Mouse (Mus musculus) heart, embryonic 16.5 days (tissue): ENCODE data around the gene Tmub2. TPM values are rescaled to one million over a fixed set of nuclear protein-coding genes. Genes with fewer than 3 reads are reported as not detected.

Source experiments
- ATAC-seq: fragments of 200-750 bp; cut with Nextera tagmentation; replicated peaks from 2 replicates; pipeline ENCODE4 v1.8.0; 2017; ENCODE audit warnings: moderate number of reproducible peaks; ENCODE audit not compliant: insufficient read depth, low FRiP score; ENCODE audit errors: extremely low read depth
- H3K27ac ChIP-seq: fragments of 300-500 bp; sonication (generic); 2 replicates; pipeline ENCODE4 v1.5.1; 2014; ENCODE audit warnings: mild to moderate bottlenecking, low read length, control low read depth, moderate library complexity
- H3K27me3 ChIP-seq: fragments of 300-500 bp; sonication (generic); 2 replicates; pipeline ENCODE4 v1.6.1; 2014; ENCODE audit warnings: low read length, mixed read lengths; ENCODE audit not compliant: control insufficient read depth, insufficient read depth
- H3K36me3 ChIP-seq: fragments of 300-500 bp; sonication (generic); 2 replicates; pipeline ENCODE4 v1.6.1; 2014; ENCODE audit not compliant: control insufficient read depth, insufficient read depth
- H3K4me1 ChIP-seq: fragments of 300-500 bp; sonication (generic); 2 replicates; pipeline ENCODE4 v1.6.1; 2014; ENCODE audit warnings: low read length, mixed read lengths; ENCODE audit not compliant: control insufficient read depth, insufficient read depth
- H3K4me2 ChIP-seq: fragments of 300-500 bp; sonication (generic); 2 replicates; pipeline ENCODE4 v1.6.1; 2014; ENCODE audit warnings: low read depth, mild to moderate bottlenecking, control low read depth, low read length
- H3K4me3 ChIP-seq: fragments of 300-500 bp; sonication (generic); 2 replicates; pipeline ENCODE4 v1.5.1; 2014; ENCODE audit warnings: mild to moderate bottlenecking, control low read depth, low read length
- H3K9ac ChIP-seq: fragments of 300-500 bp; sonication (generic); 2 replicates; pipeline ENCODE4 v1.6.1; 2014; ENCODE audit warnings: low read length, control low read depth
- H3K9me3 ChIP-seq: fragments of 300-500 bp; sonication (generic); replicated peaks from 2 replicates; pipeline ENCODE4 v1.6.1; 2016; ENCODE audit warnings: low read length; ENCODE audit not compliant: control insufficient read depth
- WGBS: fragments of 180-500 bp; shearing (Covaris S2); extraction: QIAGEN DNeasy Blood & Tissue Kit; methylation state at CpG from one replicate; pipeline ENCODE4 v1.1.7; 2014; 5-methylcytosine and 5-hydroxymethylcytosine counted together
- polyA plus RNA-seq: library from polyadenylated mRNA; unstranded; fragments of >200 nt; fragmentation: Nextera tagmentation; extraction: Ambion mirVana; gene quantifications from 2 replicates; pipeline ENCODE4 v1.2.1, GENCODE M21; 2015

The Tmub2 gene
- polyA plus RNA-seq, 1 experiment from 2014 or later, result 42.6 TPM

DNA sequence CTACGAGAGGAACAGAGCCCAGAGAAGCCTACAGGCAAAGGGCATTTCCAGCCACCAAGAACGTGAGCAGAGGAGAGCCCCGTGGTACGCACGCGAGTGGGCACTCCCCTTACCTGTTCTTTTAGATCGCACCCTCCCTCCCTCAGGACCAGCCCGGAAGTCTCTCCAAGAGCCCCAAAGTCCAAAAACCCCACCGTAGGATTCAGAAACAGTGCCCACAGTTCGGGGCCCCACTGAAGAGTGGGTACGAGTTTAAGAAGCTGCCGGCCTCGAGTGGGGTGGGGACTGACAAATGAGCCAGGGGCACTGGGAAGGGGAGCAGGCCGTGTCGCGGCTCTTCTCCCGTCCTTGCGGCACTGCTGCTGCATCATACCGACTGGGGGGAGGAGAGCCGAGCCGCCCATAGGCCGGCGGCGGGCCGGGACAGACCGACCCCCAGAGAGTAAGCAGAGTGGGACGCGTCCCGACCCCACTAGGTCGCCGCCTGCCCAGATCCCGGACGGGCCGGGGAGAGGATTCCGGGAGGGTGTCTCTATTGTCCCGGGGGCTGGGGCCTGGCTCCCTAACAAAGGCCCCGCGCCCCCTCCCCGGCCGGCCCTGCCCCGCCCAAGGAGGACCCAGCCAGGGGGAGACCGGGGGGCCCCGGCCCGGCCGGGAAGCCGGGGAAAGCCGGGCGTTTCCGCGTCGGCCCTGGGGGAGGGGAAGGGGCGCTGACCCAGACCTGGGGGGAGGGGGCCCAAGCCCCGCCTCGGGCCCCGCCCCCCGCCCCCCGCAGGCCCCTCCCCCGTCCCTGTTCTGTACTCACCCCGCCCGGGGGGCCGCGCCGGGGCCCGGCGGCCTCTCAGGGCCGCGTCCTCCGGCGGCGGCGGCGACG lies 11.1 kb downstream of the Tmub2 start:
- Histone ChIP-seq H3K9me3 (no peaks in the 10 kb centered on the region), H3K36me3 (peaks cover 29% of the 10 kb centered on the region), H3K27ac (peak overlapping the region; percentile 99), H3K9ac (peak overlapping the region; percentile 90), H3K4me3 (peak overlapping the region; percentile 81), H3K27me3 (no peaks in the 10 kb centered on the region), H3K4me1 (peaks cover 20% of the 10 kb centered on the region), H3K4me2 (peak overlapping the region; percentile 66)
- peak; percentile 58 for ATAC-seq
- under 1% methylated on average over 40 of the region's 73 CpGs for WGBS

DNA sequence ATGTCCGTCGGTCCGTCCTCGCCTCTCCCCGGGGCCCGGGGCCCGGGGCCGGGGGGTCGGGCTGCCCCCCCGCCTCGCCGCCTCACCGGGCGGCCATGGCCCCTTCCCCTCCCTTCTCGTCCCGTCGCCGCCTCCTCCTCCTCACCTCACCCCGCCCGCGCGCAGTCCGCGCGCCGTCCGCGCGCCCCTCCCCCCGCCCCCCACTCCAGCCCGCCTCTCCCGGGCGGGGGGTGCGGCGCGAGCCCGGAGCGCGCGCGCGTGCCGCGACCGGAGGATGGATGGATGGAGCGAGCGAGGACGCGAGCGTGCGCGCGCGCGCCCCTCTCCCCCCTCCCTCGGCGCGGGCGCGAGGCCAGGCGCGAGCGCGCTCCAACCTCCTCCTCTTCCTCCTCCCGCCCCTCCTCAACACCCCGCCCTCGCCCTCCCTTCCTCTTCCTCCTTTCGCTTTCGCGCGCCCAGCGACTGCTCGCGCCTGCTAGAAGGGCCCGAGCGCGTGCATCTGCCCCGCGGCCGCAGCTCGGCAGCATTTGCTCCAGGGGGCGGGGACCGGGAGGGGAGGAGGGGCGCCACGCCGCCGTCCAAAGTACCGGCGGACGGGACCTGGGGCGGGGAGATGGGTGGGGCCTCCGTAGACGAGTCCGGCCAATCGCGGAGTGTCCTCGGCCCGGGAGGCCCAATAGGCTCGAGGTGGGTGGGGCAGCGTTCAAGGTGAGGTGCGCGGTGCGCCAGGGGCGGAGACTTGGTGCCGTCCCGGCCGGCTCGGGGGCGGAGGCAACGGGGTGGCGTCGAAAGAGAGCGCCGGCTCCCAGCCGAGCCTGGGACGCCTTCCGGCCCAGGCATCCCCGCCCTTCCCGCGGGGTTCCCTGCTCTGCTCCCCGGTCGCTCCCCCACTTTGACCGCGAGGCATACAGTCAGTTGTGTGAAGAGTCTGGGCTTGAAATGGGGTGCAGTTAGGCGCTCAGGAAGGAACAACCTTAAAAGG lies 12.1 kb downstream of the Tmub2 start, which contains the start of gene Atxn7l3:
Atxn7l3 (minus strand) TSS at position 141 of the 982 bp plus-strand sequence.
- Histone ChIP-seq H3K27ac (peak within 1 kb of the TSS; percentile 99), H3K4me2 (peak within 1 kb of the TSS; percentile 98), H3K4me1 (peaks cover 20% of the 10 kb centered on the region), H3K36me3 (peaks cover 20% of the 10 kb centered on the region), H3K27me3 (no peaks in the 10 kb centered on the region), H3K4me3 (peak within 1 kb of the TSS; percentile 81), H3K9ac (peak within 1 kb of the TSS; percentile 91), H3K9me3 (no peaks in the 10 kb centered on the region)
- WGBS, result under 1% methylated on average over 70 of the region's 125 CpGs
- peak; percentile 92 for ATAC-seq

DNA sequence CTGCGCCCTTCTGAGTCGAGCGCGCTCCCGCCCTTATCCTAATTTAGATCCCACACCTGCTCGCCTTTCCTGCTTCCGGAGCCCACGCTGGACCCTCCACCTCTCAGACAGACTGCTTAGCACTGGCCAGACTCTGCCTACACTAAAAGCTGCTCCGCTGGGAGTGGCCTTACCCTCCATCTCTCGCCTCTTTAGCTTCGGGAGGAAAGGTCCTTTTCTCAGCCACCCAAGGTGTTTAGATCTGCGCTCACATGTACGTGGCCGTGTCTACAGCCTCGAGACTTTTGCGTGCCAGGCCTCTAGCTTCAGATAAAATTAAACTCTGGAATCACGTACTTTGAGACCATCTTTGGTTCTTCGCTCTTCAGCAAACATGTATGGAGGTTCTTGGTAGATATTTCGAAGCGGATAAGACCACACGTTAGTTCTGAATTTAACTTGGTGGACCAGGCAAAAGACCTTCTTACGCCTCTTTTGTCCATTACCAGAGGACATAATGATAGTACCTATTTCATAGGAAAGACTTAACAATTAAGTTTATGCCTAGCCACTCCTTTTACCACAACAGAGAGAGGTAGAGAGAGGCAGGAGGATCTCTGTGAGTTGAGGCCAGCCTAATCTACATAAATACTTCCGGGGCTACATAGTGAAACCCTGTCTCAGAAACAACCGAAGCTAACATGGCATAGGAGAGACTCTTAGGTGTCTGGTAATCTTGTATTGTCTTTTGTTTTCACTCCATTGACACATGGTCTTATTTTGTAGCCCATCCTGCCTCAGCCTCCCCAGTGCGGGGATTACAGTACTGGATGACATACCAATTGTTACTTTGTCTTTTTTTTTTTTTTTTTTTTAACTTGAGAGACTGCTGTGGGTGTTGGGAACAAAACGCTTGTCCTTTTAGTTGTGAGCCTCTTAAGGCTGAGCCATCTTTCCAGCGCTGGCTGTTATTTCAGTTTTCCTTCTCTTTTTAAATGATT lies 13.1 kb downstream of the Tmub2 start:
- peaks cover 9% of the 10 kb centered on the region; the same call in 1 of the 2 replicates for H3K36me3 ChIP-seq
- peak overlapping the region; percentile 98 for H3K4me2 ChIP-seq
- 23% methylated on average over 27 of the region's 27 CpGs for WGBS
- H3K9me3 ChIP-seq, result no peaks in the 10 kb centered on the region
- H3K27me3 ChIP-seq, result no peaks in the 10 kb centered on the region
- H3K9ac ChIP-seq, result peak overlapping the region; percentile 91
- peak; percentile 5; the same call in 1 of the 2 replicates for ATAC-seq
- peaks cover 20% of the 10 kb centered on the region for H3K4me1 ChIP-seq
- H3K4me3 ChIP-seq, result peak overlapping the region; percentile 81
- peak overlapping the region; percentile 99 for H3K27ac ChIP-seq

GRCm38 (mm10) chr11:102299839-102300238 lies 15.1 kb downstream of the Tmub2 start:
- no peaks in the 10 kb centered on the region for H3K9me3 ChIP-seq
- no peak overlapping the region for H3K4me2 ChIP-seq
- H3K9ac ChIP-seq, result no peak overlapping the region
- H3K4me1 ChIP-seq, result peaks cover 13% of the 10 kb centered on the region
- no peak overlapping the region for H3K27ac ChIP-seq
- no peaks in the 10 kb centered on the region for H3K27me3 ChIP-seq
- H3K4me3 ChIP-seq, result no peak overlapping the region
- H3K36me3 ChIP-seq, result no peaks in the 10 kb centered on the region
- no peak for ATAC-seq
- 20% methylated on average over 1 of the region's 1 CpGs for WGBS

GRCm38 (mm10) chr11:102304141-102304540 lies 19.4 kb downstream of the Tmub2 start:
- H3K9me3 ChIP-seq, result no peaks in the 10 kb centered on the region
- no peaks in the 10 kb centered on the region for H3K27me3 ChIP-seq
- WGBS, result 51% methylated on average over 2 of the region's 2 CpGs
- no peak for ATAC-seq
- H3K4me3 ChIP-seq, result no peak overlapping the region
- H3K4me2 ChIP-seq, result no peak overlapping the region
- peaks cover 22% of the 10 kb centered on the region for H3K36me3 ChIP-seq
- H3K27ac ChIP-seq, result no peak overlapping the region
- H3K9ac ChIP-seq, result no peak overlapping the region
- H3K4me1 ChIP-seq, result peaks cover 4% of the 10 kb centered on the region

DNA sequence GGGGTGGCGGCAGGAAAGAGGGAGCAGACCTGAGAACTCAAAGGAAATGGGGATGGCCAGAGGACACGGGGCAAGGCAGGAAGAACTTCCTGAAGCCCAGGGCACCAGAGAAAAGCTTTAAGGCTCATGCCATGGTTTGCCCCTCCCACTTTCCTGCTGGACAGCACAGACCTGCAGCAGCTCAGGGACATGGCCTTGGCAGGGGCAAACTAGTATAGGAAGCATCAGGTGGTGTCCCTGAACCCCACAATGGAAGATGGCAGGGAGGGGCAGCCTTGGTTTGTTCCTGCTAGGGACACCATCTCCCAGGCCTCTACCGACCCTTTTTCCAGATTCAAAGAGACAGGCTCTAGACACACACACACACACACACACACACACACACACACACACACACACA lies 20.6 kb downstream of the Tmub2 start:
- H3K4me2 ChIP-seq, result no peak overlapping the region
- ATAC-seq, result no peak
- peaks cover 14% of the 10 kb centered on the region for H3K4me1 ChIP-seq
- no peak overlapping the region for H3K9ac ChIP-seq
- H3K27ac ChIP-seq, result no peak overlapping the region
- H3K36me3 ChIP-seq, result peaks cover 28% of the 10 kb centered on the region
- no peaks in the 10 kb centered on the region for H3K9me3 ChIP-seq
- H3K27me3 ChIP-seq, result no peaks in the 10 kb centered on the region
- 55% methylated on average over 3 of the region's 3 CpGs for WGBS
- no peak overlapping the region for H3K4me3 ChIP-seq

DNA sequence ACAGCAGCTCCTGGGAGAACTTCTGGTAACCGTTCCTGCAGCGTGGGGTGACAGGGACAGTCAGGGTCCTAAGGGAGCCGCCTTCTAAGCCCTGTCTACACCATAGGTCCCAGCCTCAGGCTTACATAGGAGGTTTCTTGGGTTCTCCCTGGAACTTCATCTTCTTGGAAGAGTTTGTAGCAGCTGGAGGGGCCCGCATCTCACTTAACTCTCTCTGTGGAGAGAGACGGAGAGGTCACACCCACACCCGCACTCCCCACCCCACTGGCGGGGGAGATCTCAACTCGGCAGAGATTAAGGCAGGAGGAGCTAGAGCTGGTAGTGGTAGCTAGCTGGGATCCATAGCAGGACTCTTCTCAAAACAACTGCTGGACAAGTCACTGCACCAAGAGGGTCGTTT lies 23.4 kb downstream of the Tmub2 start:
- ATAC-seq, result no peak
- peaks cover 34% of the 10 kb centered on the region for H3K36me3 ChIP-seq
- WGBS, result 74% methylated on average over 9 of the region's 9 CpGs
- peaks cover 22% of the 10 kb centered on the region for H3K4me1 ChIP-seq
- H3K9me3 ChIP-seq, result no peaks in the 10 kb centered on the region
- no peak overlapping the region for H3K4me2 ChIP-seq
- H3K9ac ChIP-seq, result no peak overlapping the region
- no peak overlapping the region for H3K27ac ChIP-seq
- no peaks in the 10 kb centered on the region for H3K27me3 ChIP-seq
- no peak overlapping the region for H3K4me3 ChIP-seq

DNA sequence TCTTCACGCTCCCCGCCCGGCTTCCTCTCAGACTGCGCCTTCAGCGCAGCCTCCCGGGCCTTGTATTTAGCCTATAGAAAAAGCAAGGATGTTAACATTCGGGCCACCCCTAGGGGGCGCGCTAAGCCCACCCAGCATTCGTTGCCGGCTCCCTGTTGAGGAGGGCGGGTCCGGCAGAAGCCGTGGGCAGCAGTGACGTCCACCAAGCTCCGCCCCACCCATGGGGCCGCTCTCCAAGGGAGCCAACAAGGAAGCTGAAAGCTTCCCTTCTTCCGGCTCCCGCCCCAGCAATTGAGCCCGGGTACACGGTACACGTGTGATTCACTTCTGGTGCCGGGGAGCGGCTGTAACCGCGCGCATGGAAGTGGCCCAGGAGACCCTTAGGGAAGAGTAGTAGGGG lies 24.2 kb downstream of the Tmub2 start:
- peaks cover 22% of the 10 kb centered on the region for H3K4me1 ChIP-seq
- H3K4me2 ChIP-seq, result peak overlapping the region; percentile 82
- ATAC-seq, result peak; percentile 96
- peak overlapping the region; percentile 78 for H3K27ac ChIP-seq
- peaks cover 42% of the 10 kb centered on the region for H3K36me3 ChIP-seq
- peak overlapping the region; percentile 63 for H3K9ac ChIP-seq
- H3K9me3 ChIP-seq, result no peaks in the 10 kb centered on the region
- peak overlapping the region; percentile 57 for H3K4me3 ChIP-seq
- no peaks in the 10 kb centered on the region for H3K27me3 ChIP-seq
- WGBS, result under 1% methylated on average over 27 of the region's 27 CpGs
